Mouse (Mus musculus) embryonic fibroblast, embryonic 13.5 days (primary cell): ENCODE results near the gene Hyal2.

Experiments used
- CTCF ChIP-seq: IDR thresholded peaks from 2 replicates; pipeline ENCODE4 v1.5.1; 2011; ENCODE audit warnings: mild to moderate bottlenecking, control low read depth, low read length, moderate library complexity, borderline replicate concordance; ENCODE audit not compliant: insufficient read depth
- POLR2A ChIP-seq: IDR thresholded peaks from 2 replicates; pipeline ENCODE4 v1.6.1; 2011; ENCODE audit warnings: low read depth, mild to moderate bottlenecking, control low read depth, low read length, moderate library complexity

- no peak for TF ChIP-seq CTCF
- no peak for TF ChIP-seq POLR2A
These were observed 22.5 kb upstream of the Hyal2 start for GRCm38 (mm10) chr9:107545199-107545598.
